Mouse (Mus musculus): Measurements from ENCODE around the gene Gm9125. TPM values are rescaled to one million over a fixed set of nuclear protein-coding genes. Genes with fewer than 3 reads are reported as not detected.
"Not testable (repeated sequence)": the region's sequence is repeated elsewhere in the genome, so short reads cannot be mapped to it uniquely, and the experiment has no call there.

Gm9125 gene
- not detected for total RNA-seq (2021)

DNA sequence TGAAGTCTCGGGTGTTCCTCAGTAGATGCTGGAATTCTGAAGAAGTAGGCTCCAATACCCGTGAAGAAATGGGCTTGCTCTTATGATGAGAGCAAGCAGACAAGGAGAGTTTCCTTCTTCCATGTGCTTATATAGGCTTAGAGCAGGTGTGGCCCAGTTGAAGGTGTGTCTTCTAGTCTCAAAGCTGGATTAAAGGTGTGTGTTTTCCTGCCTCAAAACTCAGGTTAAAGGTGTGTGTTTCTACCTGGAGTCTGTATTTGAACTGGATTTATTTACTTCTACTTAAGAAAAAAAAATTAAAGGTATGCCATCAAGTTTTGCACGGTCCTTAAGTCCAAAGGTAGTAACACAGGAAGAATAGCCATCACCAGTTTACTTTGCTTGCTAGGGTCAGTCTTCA lies at the start of gene Gm9125:
Gm9125 (minus strand) TSS at position 101 of the 400 bp plus-strand sequence.
- intact Hi-C loops (cut with DNase I) = not testable (repeated sequence)

DNA sequence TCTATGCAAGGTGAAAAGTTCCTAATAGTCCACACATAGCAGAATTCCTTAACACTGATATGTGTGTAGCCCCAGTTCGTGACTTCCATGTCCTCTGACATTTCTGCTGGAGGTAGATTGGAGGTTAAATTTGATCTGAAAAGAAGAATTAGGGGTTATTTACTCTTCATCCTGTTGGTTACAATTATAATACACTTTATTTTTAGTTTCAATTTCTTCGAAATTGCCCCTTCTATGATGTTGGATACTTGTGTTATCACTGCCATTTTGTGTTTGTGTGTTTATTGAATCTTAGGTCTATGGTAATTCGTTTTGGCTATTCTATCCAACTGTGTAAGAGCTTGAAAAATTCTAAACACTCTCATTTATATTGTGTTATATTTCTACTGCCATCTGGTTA lies 17.9 kb upstream of the Gm9125 start, which contains the start of gene Gm10697:
Gm10697 (minus strand) TSS at position 101 of the 400 bp plus-strand sequence.
- DNase-seq; intact Hi-C loops (cut with DNase I): not testable (repeated sequence)

More for the DNA sequence above, at the start of gene Gm9125:
- DNase-seq = not testable (repeated sequence)

- intact Hi-C loops (cut with DNase I) = not testable (repeated sequence)
These were observed 5.0 kb downstream of the Gm9125 start for GRCm38 (mm10) chr3:94049566-94050121.

DNA sequence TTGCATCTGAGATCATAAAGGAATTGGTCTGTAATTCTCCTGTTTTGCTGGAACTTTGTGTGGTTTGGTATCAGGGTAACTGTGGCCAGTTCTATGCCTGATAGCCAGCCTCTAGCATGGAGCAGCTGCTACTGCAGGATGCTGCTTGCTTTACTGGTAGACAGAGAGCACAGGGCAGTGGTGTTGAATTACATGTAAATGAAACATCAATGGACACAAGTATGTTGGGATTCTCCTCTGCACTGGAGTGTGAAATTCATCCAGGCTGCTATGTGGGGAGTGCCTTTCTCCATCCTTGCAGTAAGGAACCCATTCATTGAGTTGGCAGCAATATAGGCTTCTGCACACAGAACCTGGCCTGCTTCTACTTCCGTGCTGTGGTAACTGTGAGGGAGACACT lies 16.4 kb downstream of the Gm9125 start:
- DNase-seq = not testable (repeated sequence)

More at GRCm38 (mm10) chr3:94049566-94050121, 5.0 kb downstream of the Gm9125 start:
- DNase-seq = not testable (repeated sequence)

GRCm38 (mm10) chr3:94034400-94034799 lies 20.3 kb downstream of the Gm9125 start:
- intact Hi-C loops (cut with DNase I); DNase-seq: not testable (repeated sequence)

More for the DNA sequence above, 16.4 kb downstream of the Gm9125 start:
- intact Hi-C loops (cut with DNase I) = not testable (repeated sequence)

Other genes starting within 250 kb of the Gm9125 start
- not detected for gene Tdpoz3, start 228.9 kb downstream of the Gm9125 start, total RNA-seq (2021)
- not detected for gene Gm9117, start 111.3 kb downstream of the Gm9125 start, total RNA-seq (2021)
- not detected for gene Tdpoz5, start 93.6 kb downstream of the Gm9125 start, total RNA-seq (2021)
- gene Gm10697, start 17.8 kb upstream of the Gm9125 start, total RNA-seq (2021) = not detected
- not detected for gene Gm10696, start 123.3 kb upstream of the Gm9125 start, total RNA-seq (2021)
- not detected for gene Gm5286, start 141.8 kb upstream of the Gm9125 start, total RNA-seq (2021)
- gene Gm4778, start 209.2 kb upstream of the Gm9125 start, total RNA-seq (2021) = not detected